Mouse (Mus musculus): ENCODE data around the gene Map2.

DNA sequence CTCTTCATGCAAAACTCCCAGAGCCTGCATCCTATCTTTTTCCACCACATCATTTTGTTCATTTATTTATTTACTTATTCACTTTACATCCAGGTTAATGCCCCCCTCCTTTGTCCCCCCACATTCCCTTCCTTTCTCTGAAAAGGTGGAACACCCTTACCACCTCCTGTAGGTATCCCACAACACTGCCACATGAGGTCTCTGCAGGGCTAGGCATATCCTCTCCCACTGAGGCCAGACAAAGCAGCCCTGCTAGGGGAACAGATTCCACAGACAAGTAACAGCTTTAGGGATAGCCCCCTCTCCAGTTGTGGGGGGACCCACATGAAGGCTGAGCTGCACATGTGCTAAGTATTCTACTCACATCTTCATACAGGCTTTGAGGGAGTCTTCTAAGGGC lies 154.5 kb downstream of the Map2 start:
- TF ChIP-seq CTCF (conservative IDR thresholded peaks at IDR 0.05; ENCODE audit: insufficient read depth, insufficient read length, low read depth, low read length) (no peak), POLR2A (IDR thresholded peaks at IDR 0.05; ENCODE audit: low read depth, low read length) (no peak)

Data from kidney, adult 2 months (tissue).